Mouse (Mus musculus): ENCODE measurements around the gene Cox7b2. TPM values are rescaled to one million over a fixed set of nuclear protein-coding genes. Genes with fewer than 3 reads are reported as not detected.

Cox7b2 gene
- polyA plus RNA-seq, 1 experiment from 2014 or later = 0.46 TPM

Other genes starting within 250 kb of the Cox7b2 start
- 27.2 and 32.8 TPM in 2 replicates for gene Gabrb1, start 109.9 kb upstream of the Cox7b2 start, polyA plus RNA-seq (2015; fragmentation: Nextera tagmentation; extraction: Ambion mirVana)
- gene Gabra4, start 110.1 kb upstream of the Cox7b2 start, polyA plus RNA-seq (2015; fragmentation: Nextera tagmentation; extraction: Ambion mirVana) = 18.7 and 20.0 TPM in 2 replicates